In genomic region chr17:45569999-45570398, GRCm38 (mm10) we compare ENCODE assay signal across 13 mouse cellular contexts. TPM values are rescaled to one million over a fixed set of nuclear protein-coding genes. Genes with fewer than 3 reads are reported as not detected.
DNase-seq lines count a peak whose midpoint lies in the region; ATAC-seq and TF ChIP-seq lines count a peak whose summit lies in the region.
"Had no signal": no experiment of that assay in that cellular context is flagged by ENCODE, and none has a peak within 500 bp of the region (broad histone marks: within the 10 kb centered on the region; RNA-seq: fewer than 3 reads in every experiment).

No protein-coding gene starts in this region.

- H3K36me3 ChIP-seq in hindbrain, embryonic 10.5 days: peaks cover 71% of the 10 kb centered on the region
- H3K36me3 ChIP-seq in hindbrain, embryonic 11.5 days (ENCODE audit: control insufficient read depth, insufficient read depth, low read length): peaks cover 20% of the 10 kb centered on the region
- peaks cover 74% of the 10 kb centered on the region for H3K36me3 ChIP-seq in lung, embryonic 14.5 days (ENCODE audit: insufficient read depth)
- H3K36me3 ChIP-seq in MEL (ENCODE audit: control insufficient read depth in 1 of 2, insufficient read depth in 2 of 2, low read length in 2 of 2): peaks cover 25 to 30% of the 10 kb centered on the region in 2 experiments

- WGBS in hindbrain, embryonic 10.5 days: 89% methylated on average over 4 of the region's 4 CpGs
- 82% methylated on average over 4 of the region's 4 CpGs for WGBS in hindbrain, embryonic 11.5 days
- 72% methylated on average over 4 of the region's 4 CpGs for WGBS in lung, embryonic 14.5 days

- no peak for ATAC-seq in hindbrain, embryonic 11.5 days (ENCODE audit: low FRiP score)
- no peak for ATAC-seq in lung, embryonic 14.5 days (ENCODE audit: insufficient read depth)
- no peak for ATAC-seq in megakaryocyte, adult 5-6 weeks (ENCODE audit: poor library complexity, severe bottlenecking)
- ATAC-seq: forebrain, embryonic 16.5 days had no signal

- H3K4me2 ChIP-seq in hindbrain, embryonic 11.5 days (replicated peaks; ENCODE audit: low read depth, low read length): no peak overlapping the region
- peak overlapping the region; percentile 12; the same call in 1 of the 2 replicates for H3K4me2 ChIP-seq in lung, embryonic 14.5 days

- H3K27me3 ChIP-seq in hindbrain, embryonic 10.5 days (ENCODE audit: insufficient read depth, poor library complexity, severe bottlenecking): no peaks in the 10 kb centered on the region
- H3K27me3 ChIP-seq in hindbrain, embryonic 11.5 days (ENCODE audit: control insufficient read depth, insufficient read depth, low read length): no peaks in the 10 kb centered on the region
- H3K27me3 ChIP-seq in lung, embryonic 14.5 days (ENCODE audit: insufficient read depth, low read length): no peaks in the 10 kb centered on the region
- H3K27me3 ChIP-seq in MEL (ENCODE audit: control insufficient read depth in 1 of 2, insufficient read depth in 2 of 2, low read length in 2 of 2): no peaks in the 10 kb centered on the region

- no peak overlapping the region for H3K27ac ChIP-seq in hindbrain, embryonic 10.5 days
- no peak overlapping the region for H3K27ac ChIP-seq in hindbrain, embryonic 11.5 days (ENCODE audit: low read depth, low read length)
- H3K27ac ChIP-seq in lung, embryonic 14.5 days (ENCODE audit: low read depth): no peak overlapping the region
- no peak overlapping the region; the same call in 1 of the 2 replicates for H3K27ac ChIP-seq in MEL (ENCODE audit: control insufficient read depth, low read depth, low read length)
- H3K27ac ChIP-seq: heart, embryonic 10.5 days; liver, embryonic 14.5 days had no signal

- no peak for TF ChIP-seq POLR2A in MEL (IDR thresholded peaks at IDR 0.05; ENCODE audit: control insufficient read depth in 1 of 2, insufficient read depth in 1 of 2, low read depth in 1 of 2, low read length in 2 of 2, poor library complexity in 1 of 2)

- no peak for TF ChIP-seq EP300 in MEL (IDR thresholded peaks at IDR 0.05; ENCODE audit: low read depth in 1 of 2, low read length in 2 of 2)

- H3K4me3 ChIP-seq in hindbrain, embryonic 10.5 days: peak overlapping the region; percentile 24
- H3K4me3 ChIP-seq in hindbrain, embryonic 11.5 days (ENCODE audit: low read depth, low read length): no peak overlapping the region
- H3K4me3 ChIP-seq in lung, embryonic 14.5 days (ENCODE audit: low read depth, low read length): no peak overlapping the region
- no peak overlapping the region for H3K4me3 ChIP-seq in MEL (ENCODE audit: control insufficient read depth in 1 of 2, insufficient read depth in 1 of 2, low read depth in 2 of 2, low read length in 2 of 2)
- H3K4me3 ChIP-seq: heart, embryonic 10.5 days had no signal

- no peak for TF ChIP-seq CTCF in lung, embryonic 14.5 days (IDR thresholded peaks at IDR 0.05; ENCODE audit: low read depth)
- TF ChIP-seq CTCF in MEL (IDR thresholded peaks at IDR 0.05 in 2 of 3, conservative IDR thresholded peaks at IDR 0.05 in 1 of 3; ENCODE audit: control insufficient read depth in 1 of 3, insufficient read depth in 1 of 3, low read depth in 2 of 3, low read length in 3 of 3, poor library complexity in 1 of 3, severe bottlenecking in 1 of 3): no peak

- H3K9me3 ChIP-seq in hindbrain, embryonic 10.5 days: no peaks in the 10 kb centered on the region
- H3K9me3 ChIP-seq in hindbrain, embryonic 11.5 days (ENCODE audit: control insufficient read depth, low read length): no peaks in the 10 kb centered on the region
- H3K9me3 ChIP-seq in lung, embryonic 14.5 days (ENCODE audit: low read depth, low read length): no peaks in the 10 kb centered on the region
- no peaks in the 10 kb centered on the region for H3K9me3 ChIP-seq in MEL (replicated peaks; ENCODE audit: insufficient read depth, low read length)
- H3K9me3 ChIP-seq: heart, embryonic 10.5 days had no signal

- H3K4me1 ChIP-seq in hindbrain, embryonic 10.5 days (replicated peaks): peaks cover 70% of the 10 kb centered on the region
- peaks cover 7% of the 10 kb centered on the region; the same call in 1 of the 2 replicates for H3K4me1 ChIP-seq in hindbrain, embryonic 11.5 days (replicated peaks; ENCODE audit: control insufficient read depth, insufficient read depth, low read length)
- peaks cover 10% of the 10 kb centered on the region; the same call in 1 of the 2 replicates for H3K4me1 ChIP-seq in lung, embryonic 14.5 days (ENCODE audit: insufficient read depth)
- peaks cover 0 to 30% of the 10 kb centered on the region in 2 experiments; a peak in 2 of 4 replicates for H3K4me1 ChIP-seq in MEL (ENCODE audit: control insufficient read depth in 1 of 2, insufficient read depth in 2 of 2, low read length in 2 of 2)

- H3K9ac ChIP-seq in hindbrain, embryonic 11.5 days (ENCODE audit: low read depth, low read length): no peak overlapping the region
- H3K9ac ChIP-seq in lung, embryonic 14.5 days: no peak overlapping the region
- H3K9ac ChIP-seq in MEL (ENCODE audit: control insufficient read depth, low read depth, low read length, poor library complexity, severe bottlenecking): no peak overlapping the region
- H3K9ac ChIP-seq: liver, embryonic 14.5 days had no signal

- no peak for TF ChIP-seq RAD21 in MEL (IDR thresholded peaks at IDR 0.05; ENCODE audit: low read depth, low read length)

- no peak for DNase-seq in hindbrain, embryonic 10.5 days (ENCODE audit: low spot score)
- no peak for DNase-seq in hindbrain, embryonic 11.5 days (ENCODE audit: low spot score)
- no peak for DNase-seq in lung, embryonic 14.5 days
- DNase-seq in lung, postnatal 36 days: no peak
- DNase-seq in MEL (ENCODE audit: low read depth, low spot score): no peak
- DNase-seq in naive thymus-derived CD4-positive, alpha-beta T cell, adult 2 months (ENCODE audit: low read depth): peak; percentile 50
- DNase-seq: cerebellum, postnatal 36 days; gastrocnemius, postnatal 14 days; kidney, adult 9 months had no signal

- H3K79me2 ChIP-seq in MEL (ENCODE audit: control insufficient read depth, insufficient read depth, low read length, poor library complexity): peaks cover 42% of the 10 kb centered on the region

TF ChIP-seq in MEL, 35 proteins besides CTCF, POLR2A, EP300 and RAD21:
- TF ChIP-seq GATA1 (IDR thresholded peaks at IDR 0.05; ENCODE audit: low read depth, low read length) (no peak), ZMIZ1 (IDR thresholded peaks at IDR 0.05; ENCODE audit: low read depth, low read length) (0 out of 2 replicates have a peak, but pooled peaks have one; percentile 40), BHLHE40 (IDR thresholded peaks at IDR 0.05; ENCODE audit: borderline replicate concordance, low read depth, low read length) (no peak)

RNA-seq across cellular contexts. Expression of gene Hsp90ab1, which starts 3.1 kb away (rescaled TPM):
- 1,585 and 2,006 TPM in 2 replicates for polyA plus RNA-seq in hindbrain, embryonic 10.5 days (2016; fragmentation: Nextera tagmentation; extraction: Ambion mirVana)
- 1,644 and 1,674 TPM in 2 replicates for polyA plus RNA-seq in hindbrain, embryonic 11.5 days (2014; fragmentation: Nextera tagmentation; extraction: Ambion mirVana)
- polyA plus RNA-seq in lung, embryonic 14.5 days (2014; fragmentation: Nextera tagmentation; extraction: Ambion mirVana): 1,512 and 1,564 TPM in 2 replicates
- total RNA-seq in MEL (2012; rRNA removed): 1,032 and 1,220 TPM in 2 replicates
- polyA plus RNA-seq in MEL (2012; ENCODE audit: insufficient read depth in 1 of 2, insufficient read length in 2 of 2, low read depth in 1 of 2, low replicate concordance in 2 of 2, missing spikeins in 1 of 2): over 10,000 TPM in 1 of 2 experiments, 1,000 to 10,000 TPM in 1; 4,130 to 27,726 TPM
- total RNA-seq in megakaryocyte, adult 5-6 weeks (2015): 448 and 487 TPM in 2 replicates
- total RNA-seq in megakaryocyte, adult 5-6 weeks (2017): 829 and 973 TPM in 2 replicates

RNA-seq across cellular contexts. Expression of gene Slc35b2, which starts 6.3 kb away (rescaled TPM):
- 121 TPM in 2 replicates for polyA plus RNA-seq in hindbrain, embryonic 10.5 days (2016; fragmentation: Nextera tagmentation; extraction: Ambion mirVana)
- polyA plus RNA-seq in hindbrain, embryonic 11.5 days (2014; fragmentation: Nextera tagmentation; extraction: Ambion mirVana): 89.9 and 91.5 TPM in 2 replicates
- 130 and 137 TPM in 2 replicates for polyA plus RNA-seq in lung, embryonic 14.5 days (2014; fragmentation: Nextera tagmentation; extraction: Ambion mirVana)
- 65.8 and 81.7 TPM in 2 replicates for total RNA-seq in MEL (2012; rRNA removed)
- polyA plus RNA-seq in MEL (2012; ENCODE audit: insufficient read depth in 1 of 2, insufficient read length in 2 of 2, low read depth in 1 of 2, low replicate concordance in 2 of 2, missing spikeins in 1 of 2): 100 to 1,000 TPM in 1 of 2 experiments, not detected in 1; 111 TPM
- 33.7 and 44.9 TPM in 2 replicates for total RNA-seq in megakaryocyte, adult 5-6 weeks (2015)
- total RNA-seq in megakaryocyte, adult 5-6 weeks (2017): 48.2 and 52.2 TPM in 2 replicates

RNA-seq across cellular contexts. Expression of gene Nfkbie, which starts 14.5 kb away (rescaled TPM):
- 8.3 and 9.7 TPM in 2 replicates for polyA plus RNA-seq in hindbrain, embryonic 10.5 days (2016; fragmentation: Nextera tagmentation; extraction: Ambion mirVana)
- polyA plus RNA-seq in hindbrain, embryonic 11.5 days (2014; fragmentation: Nextera tagmentation; extraction: Ambion mirVana): 5.6 and 9.0 TPM in 2 replicates
- polyA plus RNA-seq in lung, embryonic 14.5 days (2014; fragmentation: Nextera tagmentation; extraction: Ambion mirVana): 2.3 and 3.1 TPM in 2 replicates
- total RNA-seq in MEL (2012; rRNA removed): 2.7 and 3.3 TPM in 2 replicates
- 1 to 10 TPM in 1 of 2 experiments, not detected in 1; 5.7 TPM for polyA plus RNA-seq in MEL (2012; ENCODE audit: insufficient read depth in 1 of 2, insufficient read length in 2 of 2, low read depth in 1 of 2, low replicate concordance in 2 of 2, missing spikeins in 1 of 2)
- total RNA-seq in megakaryocyte, adult 5-6 weeks (2015): 10.4 and 11.1 TPM in 2 replicates
- 13.4 and 14.0 TPM in 2 replicates for total RNA-seq in megakaryocyte, adult 5-6 weeks (2017)

RNA-seq across cellular contexts. Expression of gene Tmem151b, which starts 20.5 kb away (rescaled TPM):
- 7.2 and 10.6 TPM in 2 replicates for polyA plus RNA-seq in hindbrain, embryonic 10.5 days (2016; fragmentation: Nextera tagmentation; extraction: Ambion mirVana)
- polyA plus RNA-seq in hindbrain, embryonic 11.5 days (2014; fragmentation: Nextera tagmentation; extraction: Ambion mirVana): 4.7 and 5.6 TPM in 2 replicates
- 1.1 and 1.6 TPM in 2 replicates for polyA plus RNA-seq in lung, embryonic 14.5 days (2014; fragmentation: Nextera tagmentation; extraction: Ambion mirVana)
- total RNA-seq in MEL (2012; rRNA removed): 0.15 and 0.33 TPM in 2 replicates
- 1 to 10 TPM in 1 of 2 experiments, not detected in 1; 1.1 TPM for polyA plus RNA-seq in MEL (2012; ENCODE audit: insufficient read depth in 1 of 2, insufficient read length in 2 of 2, low read depth in 1 of 2, low replicate concordance in 2 of 2, missing spikeins in 1 of 2)
- not detected in 2 replicates for total RNA-seq in megakaryocyte, adult 5-6 weeks (2015)
- total RNA-seq in megakaryocyte, adult 5-6 weeks (2017): not detected in 2 replicates

RNA-seq across cellular contexts. Expression of gene Slc29a1, which starts 29.4 kb away (rescaled TPM):
- polyA plus RNA-seq in hindbrain, embryonic 10.5 days (2016; fragmentation: Nextera tagmentation; extraction: Ambion mirVana): 60.4 and 72.0 TPM in 2 replicates
- polyA plus RNA-seq in hindbrain, embryonic 11.5 days (2014; fragmentation: Nextera tagmentation; extraction: Ambion mirVana): 48.0 and 50.8 TPM in 2 replicates
- 75.4 and 82.2 TPM in 2 replicates for polyA plus RNA-seq in lung, embryonic 14.5 days (2014; fragmentation: Nextera tagmentation; extraction: Ambion mirVana)
- total RNA-seq in MEL (2012; rRNA removed): 200 and 238 TPM in 2 replicates
- 100 to 1,000 TPM in 1 of 2 experiments, not detected in 1; 341 TPM for polyA plus RNA-seq in MEL (2012; ENCODE audit: insufficient read depth in 1 of 2, insufficient read length in 2 of 2, low read depth in 1 of 2, low replicate concordance in 2 of 2, missing spikeins in 1 of 2)
- 23.8 and 31.2 TPM in 2 replicates for total RNA-seq in megakaryocyte, adult 5-6 weeks (2015)
- 22.9 and 32.6 TPM in 2 replicates for total RNA-seq in megakaryocyte, adult 5-6 weeks (2017)
